Mouse (Mus musculus): Measurements from ENCODE around the gene Tcirg1. TPM values are rescaled to one million over a fixed set of nuclear protein-coding genes. Genes with fewer than 3 reads are reported as not detected.

Tcirg1 gene
- polyA plus RNA-seq, 1 experiment from 2014 or later: 410 TPM

- Histone ChIP-seq H3K36me3 (ENCODE audit: inconsistent target) (no peaks in the 10 kb centered on the region), H3K4me3 (ENCODE audit: inconsistent target) (no peak overlapping the region), H3K27ac (no peak overlapping the region), H3K79me2 (ENCODE audit: inconsistent target) (no peaks in the 10 kb centered on the region)
- WGBS (ENCODE audit: missing documents): 81% methylated on average over 10 of the region's 10 CpGs
Observed at GRCm38 (mm10) chr19:3846676-3847604, 60.0 kb downstream of the Tcirg1 start.

Other genes with a start within 250 kb of the Tcirg1 start
- 17.5 to 23.7 TPM (median 23.5 TPM) in 3 replicates for gene Lrp5, start 220.6 kb downstream of the Tcirg1 start, polyA plus RNA-seq (2018)
- gene 1810055G02Rik, start 198.8 kb downstream of the Tcirg1 start, polyA plus RNA-seq (2018): 3.1 to 11.5 TPM (median 9.2 TPM) in 3 replicates
- 16.2 to 28.8 TPM (median 20.6 TPM) in 3 replicates for gene Kmt5b, start 139.7 kb downstream of the Tcirg1 start, polyA plus RNA-seq (2018)
- 11.1 to 17.8 TPM (median 15.8 TPM) in 3 replicates for gene Chka, start 55.4 kb downstream of the Tcirg1 start, polyA plus RNA-seq (2018)
- gene Ndufs8, start 5.6 kb upstream of the Tcirg1 start, polyA plus RNA-seq (2018): 65.9 to 103 TPM (median 95.7 TPM) in 3 replicates
- 57.7 to 77.8 TPM (median 67.9 TPM) in 3 replicates for gene Aldh3b1, start 22.7 kb upstream of the Tcirg1 start, polyA plus RNA-seq (2018)
- 421 to 814 TPM (median 651 TPM) in 3 replicates for gene Unc93b1, start 28.1 kb upstream of the Tcirg1 start, polyA plus RNA-seq (2018)
- gene Aldh3b3, start 51.5 kb upstream of the Tcirg1 start, polyA plus RNA-seq (2018): not detected in 3 replicates
- gene Aldh3b2, start 65.2 kb upstream of the Tcirg1 start, polyA plus RNA-seq (2018): not detected in 3 replicates
- gene Acy3, start 79.4 kb upstream of the Tcirg1 start, polyA plus RNA-seq (2018): 0.47 to 0.60 TPM (median 0.47 TPM) in 3 replicates
- not detected in 3 replicates for gene Tbx10, start 85.6 kb upstream of the Tcirg1 start, polyA plus RNA-seq (2018)
- gene Nudt8, start 93.4 kb upstream of the Tcirg1 start, polyA plus RNA-seq (2018): 6.9 to 10.7 TPM (median 7.0 TPM) in 3 replicates
- gene Gm49405, start 93.5 kb upstream of the Tcirg1 start, polyA plus RNA-seq (2018): 0.07 to 0.19 TPM (median 0.13 TPM) in 3 replicates
- gene Doc2g, start 96.2 kb upstream of the Tcirg1 start, polyA plus RNA-seq (2018): 0.20 to 0.33 TPM in 2 of 3 replicates, not detected in the other
- gene Ndufv1, start 105.7 kb upstream of the Tcirg1 start, polyA plus RNA-seq (2018): 35.8 to 43.3 TPM (median 39.0 TPM) in 3 replicates
- 6.2 to 20.1 TPM (median 8.6 TPM) in 3 replicates for gene Gstp1, start 130.9 kb upstream of the Tcirg1 start, polyA plus RNA-seq (2018)
- gene Gstp2, start 138.9 kb upstream of the Tcirg1 start, polyA plus RNA-seq (2018): not detected in 3 replicates
- gene Gstp3, start 152.4 kb upstream of the Tcirg1 start, polyA plus RNA-seq (2018): not detected in 3 replicates
- not detected in 3 replicates for gene Cabp2, start 174.4 kb upstream of the Tcirg1 start, polyA plus RNA-seq (2018)
- gene Cdk2ap2, start 190.0 kb upstream of the Tcirg1 start, polyA plus RNA-seq (2018): 16.7 to 37.3 TPM (median 23.1 TPM) in 3 replicates
- 12.8 to 30.4 TPM (median 14.2 TPM) in 3 replicates for gene Pitpnm1, start 192.9 kb upstream of the Tcirg1 start, polyA plus RNA-seq (2018)
- gene Aip, start 218.7 kb upstream of the Tcirg1 start, polyA plus RNA-seq (2018): 80.9 to 169 TPM (median 84.6 TPM) in 3 replicates
- gene Gpr152, start 232.7 kb upstream of the Tcirg1 start, polyA plus RNA-seq (2018): not detected in 3 replicates
- not detected in 3 replicates for gene Cabp4, start 236.9 kb upstream of the Tcirg1 start, polyA plus RNA-seq (2018)
- gene Coro1b, start 241.5 kb upstream of the Tcirg1 start, polyA plus RNA-seq (2018): 252 to 368 TPM (median 357 TPM) in 3 replicates
- 0.28 to 0.53 TPM (median 0.41 TPM) in 3 replicates for gene Ptprcap, start 246.5 kb upstream of the Tcirg1 start, polyA plus RNA-seq (2018)

All from macrophage (primary cell).